Mouse (Mus musculus) adrenal gland, postnatal 4 days (tissue): ENCODE results near the gene Kcne4. TPM values are rescaled to one million over a fixed set of nuclear protein-coding genes. Genes with fewer than 3 reads are reported as not detected.
A peak's percentile ranks its signal among the peaks of the same experiment; 100 is the strongest.
"Not testable (repeated sequence)": the region's sequence is repeated elsewhere in the genome, so short reads cannot be mapped to it uniquely, and the experiment has no call there.

Source experiments
- DNase-seq, 2 experiments: peaks; one replicate each; pipeline ENCODE4 v3.0.0; 2021 to 2022; ENCODE audit warnings: low spot score in 2 of 2, mixed read lengths in 2 of 2
- long read RNA-seq, 2 experiments: library from polyadenylated mRNA; stranded (forward); transcript quantifications; one replicate each; pipeline ENCODE4 v2.0.0; 2021
- total RNA-seq, 2 experiments: library from RNA; stranded (reverse); gene quantifications; 2 replicates each; pipeline ENCODE4 v1.2.3; 2021

Kcne4 gene
- total RNA-seq, result 1 to 10 TPM; 6.9 to 7.7 TPM
- long read RNA-seq, experiment 1, transcript Kcne4-201 (2 exons, 2,657 nt), result major isoform, 6 of 7 reads
- long read RNA-seq, experiment 1, partial matches to known transcripts, result 1 of 7 reads
- long read RNA-seq, experiment 1, other reads (novel, unspliced or antisense), result 0 of 7 reads
- long read RNA-seq, experiment 2, transcript Kcne4-201 (2 exons, 2,657 nt), result major isoform, 7 of 13 reads
- long read RNA-seq, experiment 2, partial matches to known transcripts, result 5 of 13 reads
- long read RNA-seq, experiment 2, other reads (novel, unspliced or antisense), result 1 of 13 reads

DNA sequence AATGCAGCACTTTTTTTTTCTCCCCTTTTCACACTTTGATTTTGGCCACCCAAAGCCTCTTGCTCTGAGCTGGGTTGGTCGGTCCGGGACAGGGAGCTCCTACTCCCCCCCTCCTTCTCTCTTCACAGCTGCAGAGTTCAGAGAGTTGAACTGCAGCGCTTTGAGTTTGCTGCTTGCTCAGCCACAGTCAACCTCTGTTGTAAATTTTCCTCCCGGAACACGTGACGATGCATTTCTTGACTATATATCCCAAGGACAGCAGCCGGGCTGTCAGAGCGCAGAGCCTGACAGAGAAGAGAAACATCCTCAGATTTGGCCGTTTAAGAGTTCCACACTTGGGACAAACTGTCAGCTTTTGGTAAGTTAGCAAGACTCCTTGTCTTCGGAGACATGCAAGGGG, at the start of gene Kcne4:
Gene Kcne4, plus strand, starts transcription at position 120 of the 400 bp plus-strand sequence.
- DNase-seq, result no peak

- DNase-seq, result peak in 1 of 2 experiments; percentile 10
Measured at GRCm38 (mm10) chr1:78781899-78782298, 34.7 kb upstream of the Kcne4 start.

GRCm38 (mm10) chr1:78784936-78785335, 31.6 kb upstream of the Kcne4 start:
- not testable (repeated sequence) for DNase-seq

DNA sequence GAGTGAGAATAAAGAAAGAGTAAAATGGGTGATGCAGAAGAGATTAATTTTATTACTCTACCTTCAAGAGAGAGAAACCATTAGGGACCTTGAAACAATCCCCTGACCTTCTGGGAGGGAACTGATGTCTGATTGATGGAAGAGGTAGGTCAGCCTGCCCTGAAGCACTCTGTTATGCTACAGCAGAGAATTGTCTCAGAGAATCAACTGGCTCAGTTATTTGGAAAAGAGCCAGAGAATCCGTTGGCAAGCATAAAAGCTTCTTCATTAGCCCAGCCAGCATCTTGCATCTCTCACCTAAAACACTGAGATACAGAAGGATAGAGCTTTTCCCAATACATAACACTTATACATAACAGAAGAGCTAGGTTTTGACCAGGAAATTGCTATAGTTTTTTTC, 26.8 kb upstream of the Kcne4 start:
- DNase-seq, result no peak

GRCm38 (mm10) chr1:78807428-78807827, 9.1 kb upstream of the Kcne4 start:
- DNase-seq, result no peak

- no peak for DNase-seq
Measured at GRCm38 (mm10) chr1:78809819-78810218, 6.7 kb upstream of the Kcne4 start.

DNA sequence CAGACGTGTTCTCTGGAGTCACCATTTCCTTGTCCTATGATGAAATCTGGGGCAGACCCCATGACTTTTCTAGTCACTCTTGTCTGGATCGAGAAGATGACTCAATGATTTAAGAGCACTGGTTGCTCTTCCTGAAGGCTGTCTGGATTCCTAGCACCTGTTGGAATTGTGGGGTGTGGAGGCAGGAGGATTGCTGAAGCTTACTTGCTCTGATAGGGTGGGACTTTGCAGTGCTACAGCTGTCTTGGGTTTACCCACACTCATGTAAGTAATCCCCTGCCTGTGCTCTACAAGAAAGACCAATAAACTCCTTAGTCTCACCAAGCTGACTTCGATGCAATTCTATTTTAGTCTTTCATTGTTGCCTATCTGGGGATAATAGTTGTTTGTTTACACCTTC, 5.7 kb upstream of the Kcne4 start:
- no peak for DNase-seq

GRCm38 (mm10) chr1:78811975-78812490, 4.5 kb upstream of the Kcne4 start:
- no peak for DNase-seq

GRCm38 (mm10) chr1:78817756-78818155, 1.2 kb downstream of the Kcne4 start:
- no peak for DNase-seq

- no peak for DNase-seq
Measured at GRCm38 (mm10) chr1:78818630-78819526, 2.3 kb downstream of the Kcne4 start.

DNA sequence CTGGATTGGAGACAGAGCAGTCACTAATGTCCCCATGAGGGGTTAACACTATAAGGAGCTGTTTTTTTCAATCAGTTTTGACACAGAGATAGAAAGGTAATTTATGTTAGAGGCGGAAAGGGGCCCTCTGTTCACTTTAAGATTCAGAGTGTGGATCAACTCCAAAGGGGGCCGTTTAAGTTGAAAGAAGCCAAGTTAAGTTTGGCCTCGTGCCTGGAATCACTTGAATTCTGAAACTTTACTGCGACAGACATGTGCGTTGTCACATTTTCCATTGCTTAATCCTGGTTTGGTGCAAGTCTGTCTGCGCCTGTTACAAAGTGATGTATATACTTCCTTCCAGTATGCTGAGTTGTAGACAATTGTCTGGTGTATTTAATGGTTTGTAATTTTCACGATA, 3.0 kb downstream of the Kcne4 start:
- DNase-seq, result no peak

DNA sequence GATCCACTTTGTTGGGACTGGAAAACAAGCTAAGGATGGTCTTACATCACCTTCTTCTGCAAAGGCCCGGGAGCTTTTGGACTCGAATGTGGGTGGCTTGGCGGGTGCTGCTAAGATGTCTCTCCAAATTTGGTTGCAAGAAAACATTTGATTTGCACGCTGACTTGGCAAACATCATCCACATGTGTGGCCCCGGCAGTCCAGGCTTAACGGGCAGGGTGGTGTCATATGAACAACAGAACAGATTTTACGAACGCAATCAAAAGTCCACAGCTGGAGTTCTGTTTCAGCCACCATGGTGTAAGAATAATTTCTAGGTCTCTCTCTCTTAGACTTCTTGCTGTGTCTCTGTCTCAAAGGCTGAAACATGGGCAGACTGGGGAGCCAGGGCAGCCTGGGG, 3.6 kb downstream of the Kcne4 start:
- DNase-seq, result no peak

DNA sequence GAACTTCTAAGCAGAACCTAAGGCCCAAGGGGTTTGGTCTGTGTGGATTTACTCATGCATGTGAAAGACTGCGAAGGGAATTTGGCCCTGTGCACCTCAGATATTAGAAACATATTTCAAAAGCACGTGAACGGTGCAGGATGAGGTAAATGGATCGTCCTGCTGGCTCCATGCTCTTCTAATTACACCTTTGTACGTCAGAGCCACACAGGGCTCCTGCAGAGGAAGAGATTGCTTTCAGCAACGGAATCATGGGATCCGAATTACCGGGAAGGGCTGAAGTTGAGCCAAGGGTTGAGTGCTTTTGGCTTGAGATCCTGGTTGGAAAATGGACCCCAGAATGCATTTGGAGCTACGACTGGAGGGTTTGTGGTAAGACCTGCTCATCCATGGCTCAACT, 4.6 kb downstream of the Kcne4 start:
- no peak for DNase-seq

GRCm38 (mm10) chr1:78821733-78822430, 5.3 kb downstream of the Kcne4 start:
- DNase-seq, result no peak

GRCm38 (mm10) chr1:78825246-78825645, 8.7 kb downstream of the Kcne4 start:
- DNase-seq, result no peak

- no peak for DNase-seq
Measured at GRCm38 (mm10) chr1:78838468-78838867, 21.9 kb downstream of the Kcne4 start.

- DNase-seq, result no peak
Measured at GRCm38 (mm10) chr1:78840769-78841168, 24.2 kb downstream of the Kcne4 start.

DNA sequence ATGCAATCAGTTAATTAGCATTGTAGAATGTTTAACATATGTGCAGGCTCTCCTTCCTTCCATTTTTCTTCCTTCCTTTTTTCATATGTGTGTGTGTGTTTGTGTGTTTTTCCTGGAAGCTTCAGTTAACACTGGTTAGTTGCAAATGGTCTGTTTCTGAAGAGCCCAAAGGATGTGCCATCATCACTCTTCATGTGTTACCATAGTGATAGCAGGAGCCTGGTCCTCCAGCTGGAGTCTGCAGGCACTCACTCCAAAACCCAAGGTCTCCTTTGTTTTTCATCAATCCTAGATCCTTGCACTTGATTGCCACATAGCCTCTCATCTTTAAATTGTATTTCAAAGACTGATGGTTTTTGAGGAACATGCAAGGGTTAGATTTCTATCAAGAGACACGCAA, 29.1 kb downstream of the Kcne4 start:
- no peak for DNase-seq

DNA sequence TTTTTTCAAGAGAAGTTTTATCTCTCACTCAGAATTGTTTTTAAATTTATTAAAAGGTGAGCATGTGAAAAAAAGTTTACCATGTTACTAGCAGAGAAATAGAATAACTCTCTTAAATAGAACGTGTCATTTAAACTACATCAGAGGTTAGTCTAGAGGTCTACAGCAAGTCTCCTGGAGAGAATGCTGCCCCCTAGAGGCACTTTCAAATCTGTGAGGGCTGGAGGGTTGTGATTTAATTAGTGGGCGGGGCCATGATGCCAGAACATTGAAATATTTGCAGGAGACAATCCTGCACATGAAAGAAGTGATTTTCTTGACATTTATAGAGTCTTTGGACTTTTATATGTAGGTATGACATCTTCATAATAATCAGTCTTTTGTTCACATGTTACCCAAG, 29.9 kb downstream of the Kcne4 start:
- no peak for DNase-seq

GRCm38 (mm10) chr1:78852408-78853093, 36.0 kb downstream of the Kcne4 start:
- no peak for DNase-seq

DNA sequence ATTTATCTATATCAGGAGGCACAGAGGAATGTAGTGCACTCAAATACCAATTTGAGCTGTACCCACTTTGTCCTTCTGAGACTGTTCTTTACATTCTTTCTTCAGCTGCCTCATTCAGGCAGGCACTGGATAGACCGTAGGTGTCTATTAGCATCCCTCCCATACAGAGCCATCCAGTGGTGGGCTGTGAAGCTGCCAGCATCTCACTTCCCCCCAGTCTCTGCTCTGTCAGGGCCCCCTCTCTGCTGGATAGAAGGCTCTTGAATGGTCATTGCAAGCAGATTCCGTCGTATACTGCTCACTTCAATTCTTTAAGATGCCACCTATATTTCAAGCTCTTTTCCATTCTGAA, 36.5 kb downstream of the Kcne4 start:
- DNase-seq, result no peak
